Mouse (Mus musculus) limb, embryonic 14.5 days (tissue): ENCODE data around the gene Twist2. TPM values are rescaled to one million over a fixed set of nuclear protein-coding genes. Genes with fewer than 3 reads are reported as not detected.
A peak's percentile ranks its signal among the peaks of the same experiment; 100 is the strongest.

Source experiments
- ATAC-seq: fragments of 200-750 bp; cut with Nextera tagmentation; 2 replicates; pipeline ENCODE4 v1.8.0; 2017; ENCODE audit warnings: low read depth, moderate number of reproducible peaks, moderate TSS enrichment; ENCODE audit not compliant: low FRiP score
- DNase-seq: peaks from one replicate; pipeline ENCODE4 v3.0.0-alpha.2; 2015; ENCODE audit warnings: low spot score
- H3K27ac ChIP-seq: fragments of 300-500 bp; sonication (generic); replicated peaks from 2 replicates; pipeline ENCODE4 v1.5.1; 2014; ENCODE audit warnings: low read depth, mild to moderate bottlenecking, low read length, moderate library complexity, mixed read lengths
- H3K27me3 ChIP-seq: fragments of 300-500 bp; sonication (generic); 2 replicates; pipeline ENCODE4 v1.6.1; 2014; ENCODE audit warnings: low read length, mixed read lengths; ENCODE audit not compliant: control insufficient read depth, insufficient read depth
- H3K36me3 ChIP-seq: fragments of 300-500 bp; sonication (generic); 2 replicates; pipeline ENCODE4 v1.6.1; 2014; ENCODE audit warnings: mild to moderate bottlenecking, low read length, moderate library complexity, mixed read lengths; ENCODE audit not compliant: control insufficient read depth, insufficient read depth
- H3K4me1 ChIP-seq: fragments of 300-500 bp; sonication (generic); 2 replicates; pipeline ENCODE4 v1.6.1; 2014; ENCODE audit warnings: antibody characterized with exemption, low read length, mixed read lengths; ENCODE audit not compliant: control insufficient read depth, insufficient read depth
- H3K4me2 ChIP-seq: fragments of 300-500 bp; sonication (generic); replicated peaks from 2 replicates; pipeline ENCODE4 v1.6.1; 2014; ENCODE audit warnings: low read depth, mild to moderate bottlenecking, low read length, moderate library complexity; ENCODE audit not compliant: severe bottlenecking
- H3K4me3 ChIP-seq: fragments of 300-500 bp; sonication (generic); replicated peaks from 2 replicates; pipeline ENCODE4 v1.5.1; 2014; ENCODE audit warnings: low read length
- H3K9ac ChIP-seq: fragments of 300-500 bp; sonication (generic); 2 replicates; pipeline ENCODE4 v1.6.1; 2014; ENCODE audit warnings: mild to moderate bottlenecking, low read depth, low read length, moderate library complexity; ENCODE audit not compliant: severe bottlenecking
- H3K9me3 ChIP-seq: fragments of 300-500 bp; sonication (generic); 2 replicates; pipeline ENCODE4 v1.6.1; 2016; ENCODE audit warnings: low read length; ENCODE audit not compliant: control insufficient read depth
- POLR2A ChIP-seq: fragments of 200-500 bp; IDR thresholded peaks from 2 replicates; pipeline ENCODE4 v1.8.0; 2012; ENCODE audit warnings: inconsistent platforms, mild to moderate bottlenecking, moderate library complexity, borderline replicate concordance; ENCODE audit not compliant: insufficient read depth, insufficient read length; ENCODE audit errors: extremely low read depth
- WGBS: fragments of 180-500 bp; shearing (Covaris S2); extraction: QIAGEN DNeasy Blood & Tissue Kit; methylation state at CpG from one replicate; pipeline ENCODE4 v1.1.7; 2014; 5-methylcytosine and 5-hydroxymethylcytosine counted together
- polyA plus RNA-seq, 2 experiments: library from polyadenylated mRNA; depleted of rRNA in 1 of 2; stranded (reverse) in 1 of 2; unstranded in 1 of 2; fragments of >200 nt; fragmentation: Nextera tagmentation in 1 of 2; extraction: Ambion mirVana in 1 of 2; gene quantifications; 2 replicates each; pipeline versions ENCODE4 v1.2.1 to v1.2.3; 2012 to 2014

Gene Twist2
- polyA plus RNA-seq, 2 experiments, result 81.8 to 240 TPM

- Histone ChIP-seq H3K4me2 (no peak overlapping the region), H3K27me3 (no peaks in the 10 kb centered on the region), H3K9ac (no peak overlapping the region), H3K9me3 (no peaks in the 10 kb centered on the region), H3K36me3 (no peaks in the 10 kb centered on the region), H3K4me1 (no peaks in the 10 kb centered on the region), H3K4me3 (no peak overlapping the region), H3K27ac (no peak overlapping the region)
- DNase-seq (no peak), ATAC-seq (no peak; the same call in 1 of the 2 replicates)
- WGBS, result 87% methylated on average over 5 of the region's 5 CpGs
- no peak for TF ChIP-seq POLR2A
Measured at GRCm38 (mm10) chr1:91776928-91777327, 24.3 kb upstream of the Twist2 start.

DNA sequence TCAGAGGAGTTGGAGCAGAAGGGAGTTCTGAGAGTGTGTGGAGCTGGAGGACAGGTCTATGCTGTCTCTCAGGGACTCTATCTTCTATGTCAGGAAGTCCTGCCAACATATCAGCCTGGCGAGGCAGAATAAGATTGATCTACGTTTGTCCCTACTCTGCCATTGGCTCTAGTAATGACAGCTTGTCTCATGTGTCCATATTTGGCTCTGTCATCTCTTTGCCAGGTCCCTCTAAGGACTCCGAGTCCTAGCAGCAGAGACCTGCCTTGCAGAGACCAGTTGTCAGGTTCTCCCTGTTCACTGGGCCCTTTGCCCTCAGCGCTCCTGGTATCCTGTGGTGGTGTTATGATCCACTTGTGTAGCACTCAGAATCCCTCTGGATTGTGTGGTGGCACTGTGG is 21.4 kb upstream of the Twist2 start:
- H3K4me3 ChIP-seq, result no peak overlapping the region
- no peaks in the 10 kb centered on the region for H3K4me1 ChIP-seq
- no peaks in the 10 kb centered on the region; the same call in 1 of the 2 replicates for H3K9me3 ChIP-seq
- no peaks in the 10 kb centered on the region for H3K27me3 ChIP-seq
- TF ChIP-seq POLR2A, result no peak
- WGBS, result 91% methylated on average over 4 of the region's 4 CpGs
- H3K4me2 ChIP-seq, result no peak overlapping the region
- no peak for ATAC-seq
- H3K27ac ChIP-seq, result no peak overlapping the region
- DNase-seq, result no peak
- H3K36me3 ChIP-seq, result no peaks in the 10 kb centered on the region
- H3K9ac ChIP-seq, result no peak overlapping the region

DNA sequence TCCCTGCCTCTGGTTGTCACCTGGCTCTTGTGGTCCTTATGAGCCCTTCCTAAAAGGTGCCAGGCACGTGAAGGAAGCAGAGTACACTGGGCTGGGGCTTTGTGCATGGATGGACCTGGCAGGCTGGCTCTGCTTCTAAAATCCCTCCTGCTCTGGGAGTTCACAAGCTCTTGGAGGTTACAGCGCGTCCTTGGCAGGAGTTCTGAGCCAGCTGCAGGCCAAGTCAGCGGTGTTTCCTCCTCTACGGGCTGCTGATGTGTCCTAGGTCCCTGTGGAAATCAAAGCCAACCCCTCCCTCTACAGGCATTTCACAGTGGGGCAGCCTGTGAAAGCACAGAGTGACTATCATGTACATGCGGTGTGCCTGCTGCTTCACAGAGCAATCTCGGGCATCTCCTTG is 20.1 kb upstream of the Twist2 start:
- Histone ChIP-seq H3K27me3 (no peaks in the 10 kb centered on the region), H3K9me3 (no peaks in the 10 kb centered on the region; the same call in 1 of the 2 replicates), H3K9ac (no peak overlapping the region), H3K36me3 (no peaks in the 10 kb centered on the region), H3K4me1 (no peaks in the 10 kb centered on the region), H3K4me2 (no peak overlapping the region), H3K27ac (no peak overlapping the region), H3K4me3 (no peak overlapping the region)
- ATAC-seq (no peak), DNase-seq (no peak)
- WGBS, result 72% methylated on average over 7 of the region's 7 CpGs
- no peak for TF ChIP-seq POLR2A

GRCm38 (mm10) chr1:91784162-91784561 is 17.1 kb upstream of the Twist2 start:
- Histone ChIP-seq H3K4me2 (no peak overlapping the region), H3K4me3 (no peak overlapping the region), H3K27ac (no peak overlapping the region), H3K9ac (no peak overlapping the region), H3K27me3 (no peaks in the 10 kb centered on the region), H3K36me3 (no peaks in the 10 kb centered on the region), H3K9me3 (no peaks in the 10 kb centered on the region; the same call in 1 of the 2 replicates), H3K4me1 (no peaks in the 10 kb centered on the region)
- WGBS, result 76% methylated on average over 3 of the region's 3 CpGs
- no peak for ATAC-seq
- no peak for TF ChIP-seq POLR2A
- no peak for DNase-seq

DNA sequence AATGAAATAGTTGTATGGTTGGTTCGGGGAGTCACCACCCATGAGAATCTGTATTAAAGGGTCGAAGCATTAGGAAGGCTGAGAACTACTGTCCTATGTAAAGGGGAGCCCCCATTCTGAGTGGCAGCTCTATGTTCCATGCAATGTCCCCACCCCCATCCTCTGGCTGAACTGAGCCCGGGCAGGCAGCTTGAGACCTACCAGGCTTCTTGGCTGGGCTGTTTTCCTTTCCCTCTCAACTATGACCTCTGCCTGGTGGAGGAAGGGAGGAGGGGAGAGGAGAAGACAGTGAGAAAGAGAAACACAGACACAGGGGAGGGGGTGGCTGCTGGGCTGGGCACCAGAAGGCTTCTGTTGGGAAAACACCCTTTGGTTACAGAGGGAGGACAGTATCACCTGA is 1.9 kb upstream of the Twist2 start:
- no peak overlapping the region for H3K9ac ChIP-seq
- H3K4me3 ChIP-seq, result peak overlapping the region; percentile 66; the same call in 1 of the 2 replicates
- H3K4me1 ChIP-seq, result peaks cover 26% of the 10 kb centered on the region
- ATAC-seq (no peak), DNase-seq (no peak)
- peak overlapping the region; percentile 91 for H3K4me2 ChIP-seq
- WGBS, result 44% methylated on average over 3 of the region's 3 CpGs
- H3K9me3 ChIP-seq, result no peaks in the 10 kb centered on the region
- H3K27me3 ChIP-seq, result peaks cover 24% of the 10 kb centered on the region; the same call in 1 of the 2 replicates
- no peak overlapping the region for H3K27ac ChIP-seq
- TF ChIP-seq POLR2A, result no peak
- H3K36me3 ChIP-seq, result no peaks in the 10 kb centered on the region

- WGBS, result 12% methylated on average over 13 of the region's 13 CpGs
- H3K9ac ChIP-seq, result peak overlapping the region; percentile 79
- no peak for ATAC-seq
- peaks cover 30% of the 10 kb centered on the region for H3K4me1 ChIP-seq
- no peaks in the 10 kb centered on the region for H3K36me3 ChIP-seq
- peak overlapping the region; percentile 91 for H3K4me2 ChIP-seq
- TF ChIP-seq POLR2A, result no peak
- DNase-seq, result no peak
- H3K27ac ChIP-seq, result peak overlapping the region; percentile 89
- H3K4me3 ChIP-seq, result peak overlapping the region; percentile 66
- H3K9me3 ChIP-seq, result no peaks in the 10 kb centered on the region
- H3K27me3 ChIP-seq, result peaks cover 24% of the 10 kb centered on the region; the same call in 1 of the 2 replicates
Measured at GRCm38 (mm10) chr1:91800348-91800747, 913 bp upstream of the Twist2 start.
